Mouse (Mus musculus): ENCODE measurements around the gene Grhpr.
A peak's percentile ranks its signal among the peaks of the same experiment; 100 is the strongest.
"Not testable (repeated sequence)": the region's sequence is repeated elsewhere in the genome, so short reads cannot be mapped to it uniquely, and the experiment has no call there.

Gene Grhpr

GRCm38 (mm10) chr4:44981280-44981973 lies at the start of gene Grhpr:
Gene Grhpr, plus strand, starts transcription at chr4:44981395.
- DNase-seq: peak; percentile 84

GRCm38 (mm10) chr4:44931732-44932131 lies 49.5 kb upstream of the Grhpr start:
- DNase-seq: no peak

DNA sequence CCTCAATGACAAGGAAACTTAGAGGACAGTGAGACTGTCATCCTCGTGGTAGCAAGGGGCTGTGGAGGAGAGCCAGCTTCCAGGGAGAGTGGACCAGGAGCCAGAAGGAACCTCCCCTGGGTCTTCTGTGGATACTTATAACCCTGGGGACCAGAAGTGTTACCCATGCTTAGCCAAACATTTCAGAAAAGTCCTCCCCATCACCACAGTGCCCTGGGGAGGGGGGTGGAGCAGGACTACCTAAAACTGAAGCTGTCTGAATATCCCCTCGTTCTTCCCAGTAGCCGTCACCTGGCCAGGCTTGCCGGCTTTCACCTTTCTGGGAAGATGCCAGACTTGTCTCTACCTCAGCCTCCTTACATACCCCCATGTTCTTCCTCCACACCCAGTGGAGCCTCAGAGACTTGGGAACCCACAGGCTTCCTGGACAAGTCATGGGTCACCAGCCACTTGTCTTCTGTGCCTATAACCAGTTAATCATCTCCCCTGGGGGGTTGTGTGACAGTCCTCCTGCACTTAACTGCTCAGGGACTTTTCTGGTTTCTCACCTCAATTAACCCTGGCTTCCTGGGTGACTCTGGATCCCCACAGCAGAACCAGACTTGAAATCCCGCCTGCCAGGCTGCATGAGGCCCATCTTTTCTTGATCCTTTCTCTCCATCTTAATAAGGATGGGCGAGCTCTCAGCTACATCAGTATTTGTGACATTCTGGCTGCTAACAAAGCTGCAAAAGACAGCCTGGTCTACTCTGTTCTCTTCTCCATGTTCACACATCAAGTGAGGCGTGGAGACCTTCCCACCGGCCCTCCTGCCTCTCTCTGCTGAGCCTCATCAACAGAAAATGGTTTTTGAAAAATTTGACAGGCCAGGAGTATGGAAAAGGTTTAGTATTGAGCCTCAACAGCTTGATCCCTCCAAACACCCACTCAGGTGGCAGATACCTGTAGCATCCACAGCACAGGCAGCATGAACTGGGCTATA lies 42.5 kb upstream of the Grhpr start:
- no peak for DNase-seq

DNA sequence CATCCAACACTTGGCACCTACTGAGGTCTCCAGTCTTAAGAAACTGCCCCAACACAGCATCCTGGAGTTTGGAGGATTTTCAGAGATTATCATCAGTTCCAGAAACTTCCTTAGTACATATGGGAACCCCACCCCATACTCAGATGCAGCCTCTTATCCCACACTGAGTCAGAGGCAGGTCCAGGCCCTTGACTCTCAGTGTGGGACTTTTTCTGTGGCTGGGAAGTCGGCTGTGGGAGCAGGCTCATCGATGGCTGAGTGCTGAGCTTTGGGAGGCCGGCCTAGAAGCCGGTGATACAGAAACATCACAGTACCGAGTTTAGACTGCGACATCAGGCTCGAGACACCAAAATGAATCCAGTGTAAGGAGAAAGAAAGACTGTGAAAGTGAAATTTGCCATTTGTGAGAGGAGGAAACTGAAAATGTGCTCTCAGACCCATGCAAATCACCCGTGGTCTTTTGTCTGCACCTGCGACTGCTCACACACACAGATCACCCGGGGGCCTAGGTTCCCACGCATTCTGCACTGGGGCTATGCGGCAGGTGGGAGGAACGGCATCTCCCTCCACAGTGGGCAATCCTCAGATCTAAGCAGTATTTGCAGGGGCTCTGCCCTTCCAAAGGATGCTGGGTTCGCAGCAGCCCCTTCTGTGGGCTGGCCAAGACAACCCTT lies 41.5 kb upstream of the Grhpr start:
- no peak for DNase-seq

- DNase-seq: no peak
Observed at GRCm38 (mm10) chr4:44940286-44940685, 40.9 kb upstream of the Grhpr start.

DNA sequence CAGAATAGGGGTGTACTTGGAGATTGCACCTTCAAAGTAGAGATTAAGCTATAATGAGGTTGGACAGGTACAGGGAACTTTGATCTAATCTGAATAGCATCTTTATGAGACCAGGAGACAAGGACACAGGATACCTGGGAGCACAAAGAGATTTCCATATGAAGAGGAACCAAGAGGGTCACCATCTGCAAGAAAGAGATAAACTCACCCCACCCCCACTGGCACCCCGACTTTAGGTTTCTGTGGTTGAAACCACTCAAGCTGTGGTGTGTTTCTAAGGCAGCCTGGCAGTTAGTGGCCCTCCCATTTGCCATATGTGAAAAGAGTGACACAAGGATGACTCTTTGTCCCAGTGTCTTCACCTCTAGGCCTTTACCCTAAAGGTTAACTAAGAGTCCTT lies 39.0 kb upstream of the Grhpr start:
- DNase-seq: no peak

GRCm38 (mm10) chr4:44943480-44943879 lies 37.7 kb upstream of the Grhpr start:
- DNase-seq: no peak

DNA sequence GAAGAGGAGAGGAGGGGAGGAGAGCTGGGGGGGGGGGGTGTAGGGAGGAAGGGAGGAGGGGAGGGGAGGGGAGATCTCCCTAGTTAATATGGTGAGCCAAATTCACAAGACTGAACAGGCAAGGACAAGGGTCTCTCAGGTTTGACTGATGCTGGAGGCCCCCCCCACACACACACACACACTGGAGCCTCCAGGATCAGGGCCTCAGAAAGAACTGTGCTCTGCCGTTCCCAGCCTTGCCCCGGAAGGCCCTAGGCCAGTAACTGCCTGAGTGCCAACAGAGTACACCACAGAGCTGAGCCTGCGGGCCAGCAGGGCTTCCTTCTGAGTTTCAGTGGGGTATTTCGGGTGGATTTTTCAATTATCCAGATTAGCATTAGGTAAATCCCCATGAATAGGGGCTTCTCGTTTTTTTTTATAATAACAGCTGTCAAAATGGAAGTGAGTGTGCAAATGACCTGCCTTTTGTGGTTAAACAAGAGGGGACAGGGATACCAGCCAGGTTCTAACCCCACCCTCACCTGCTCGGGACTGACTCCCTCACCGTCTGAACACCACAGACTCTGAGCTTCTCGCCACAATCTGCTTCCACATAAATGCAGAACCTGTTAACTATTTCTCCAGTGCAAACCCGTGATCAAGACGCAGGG lies 36.6 kb upstream of the Grhpr start:
- no peak for DNase-seq

DNA sequence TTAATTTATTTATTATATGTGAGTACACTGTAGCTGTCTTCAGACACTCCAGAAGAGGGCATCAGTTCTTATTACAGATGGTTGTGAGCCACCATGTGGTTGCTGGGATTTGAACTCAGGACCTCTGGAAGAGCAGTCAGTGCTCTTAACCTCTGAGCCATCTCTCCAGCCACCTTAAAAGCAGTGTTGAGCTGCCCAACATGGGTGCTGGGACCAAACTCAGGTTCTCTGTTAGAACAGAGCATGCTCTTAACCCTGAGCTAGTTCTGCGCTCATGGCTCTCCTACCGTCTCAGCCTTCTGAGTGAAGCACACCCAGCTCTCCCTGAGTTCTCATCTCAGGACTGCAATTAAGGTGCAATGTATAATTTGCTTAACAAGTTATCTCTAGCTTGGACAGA lies 35.1 kb upstream of the Grhpr start:
- not testable (repeated sequence) for DNase-seq

- DNase-seq: no peak
Observed at GRCm38 (mm10) chr4:44947464-44947863, 33.7 kb upstream of the Grhpr start.

DNA sequence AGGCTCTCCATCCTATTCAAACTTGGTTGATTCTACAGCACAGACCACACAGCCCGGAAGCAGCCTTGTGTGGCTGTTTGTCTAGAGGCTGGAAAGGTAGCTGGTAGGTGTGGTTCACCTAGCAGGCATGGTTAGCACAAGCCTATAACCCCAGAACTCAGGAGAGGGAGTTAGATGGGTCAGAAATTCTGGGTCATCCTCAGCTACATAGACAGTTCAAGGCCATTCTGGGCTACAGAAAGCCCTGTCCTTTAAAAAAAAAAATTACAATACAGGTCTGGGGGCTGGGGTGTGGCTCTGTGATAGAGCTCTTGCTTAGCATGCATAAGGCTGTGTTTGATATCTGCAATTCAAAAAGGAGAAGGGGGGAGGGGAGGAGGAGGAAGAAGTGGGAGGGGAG lies 32.9 kb upstream of the Grhpr start:
- no peak for DNase-seq

GRCm38 (mm10) chr4:44953041-44953440 lies 28.2 kb upstream of the Grhpr start:
- DNase-seq: no peak

DNA sequence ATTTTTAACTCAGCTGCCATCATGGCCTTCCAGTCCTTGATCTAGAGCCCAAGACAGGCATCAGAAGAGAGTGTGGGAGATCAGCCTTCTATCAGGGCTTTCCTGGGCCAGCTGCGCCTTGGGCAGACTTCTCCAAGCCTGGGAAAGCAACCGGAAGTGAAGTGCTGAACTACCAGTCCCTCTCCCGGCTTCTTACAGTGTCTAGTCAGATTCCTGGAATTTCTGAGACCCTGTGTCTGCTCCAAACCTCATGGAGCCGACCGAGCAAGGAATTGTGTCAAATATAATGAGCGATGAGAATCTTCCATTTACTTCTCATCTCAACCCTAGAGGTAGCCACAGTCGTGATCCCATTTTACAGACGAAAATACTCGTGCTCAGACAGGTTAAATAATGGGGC lies 22.4 kb upstream of the Grhpr start:
- no peak for DNase-seq

DNA sequence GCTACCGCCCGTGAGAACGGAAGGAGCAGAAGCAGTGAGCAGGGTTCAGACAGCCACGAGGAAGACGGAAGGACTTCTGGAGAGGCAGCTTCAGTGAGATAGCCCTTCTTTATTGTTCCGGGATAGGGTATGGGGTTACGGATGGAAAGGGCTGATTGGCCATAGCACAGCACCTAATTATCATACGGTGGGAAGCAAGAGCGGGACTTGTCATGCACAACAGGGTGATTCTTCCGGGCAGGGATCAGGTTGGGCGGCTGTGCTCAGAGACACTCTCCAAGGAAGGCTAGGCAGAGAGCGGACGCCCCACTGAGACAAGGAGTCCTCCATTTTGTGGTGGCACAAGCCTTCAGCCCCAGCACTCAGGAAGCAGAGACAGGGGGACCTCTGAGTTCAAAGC lies 22.0 kb upstream of the Grhpr start:
- DNase-seq: no peak

DNA sequence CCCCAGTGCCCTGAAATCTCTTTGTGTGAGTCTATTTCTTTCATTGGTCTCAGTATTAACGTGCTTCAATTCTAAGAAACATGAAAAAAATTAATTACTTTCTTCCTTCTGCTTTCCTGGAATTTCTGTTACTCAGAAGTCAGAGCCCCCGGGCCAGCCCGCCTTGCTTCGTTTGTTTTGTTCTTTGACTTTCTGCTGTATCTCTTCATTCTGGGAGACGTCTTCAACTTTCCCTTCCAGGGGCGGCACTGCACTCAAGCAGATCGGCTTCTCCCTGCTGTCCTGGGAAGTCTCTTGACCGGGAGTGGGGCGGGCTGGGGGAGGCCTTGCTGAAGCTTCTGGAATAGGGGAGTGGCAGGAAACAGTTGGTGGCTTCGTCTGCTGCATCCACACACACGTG lies 18.0 kb upstream of the Grhpr start:
- DNase-seq: no peak

DNA sequence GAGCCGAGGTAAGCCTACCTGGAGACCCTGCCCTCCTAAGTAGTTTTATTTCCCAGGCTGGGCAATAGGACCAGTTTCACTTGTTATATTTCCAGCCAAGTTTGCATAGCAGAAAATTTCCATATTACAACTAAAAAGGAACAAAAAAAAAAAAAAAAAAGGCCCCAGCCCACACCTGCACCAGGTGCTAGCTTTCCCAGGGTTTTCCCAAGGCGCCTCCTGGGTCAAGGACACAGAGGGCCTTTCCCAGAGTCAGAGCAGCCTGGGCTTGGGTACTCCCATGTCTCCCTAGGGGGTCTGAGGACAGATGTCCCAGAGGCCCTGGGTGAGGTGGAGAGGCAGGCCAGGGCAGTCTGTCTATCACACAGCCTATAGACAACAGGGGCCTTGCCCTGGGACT lies 16.0 kb upstream of the Grhpr start:
- DNase-seq: no peak

DNA sequence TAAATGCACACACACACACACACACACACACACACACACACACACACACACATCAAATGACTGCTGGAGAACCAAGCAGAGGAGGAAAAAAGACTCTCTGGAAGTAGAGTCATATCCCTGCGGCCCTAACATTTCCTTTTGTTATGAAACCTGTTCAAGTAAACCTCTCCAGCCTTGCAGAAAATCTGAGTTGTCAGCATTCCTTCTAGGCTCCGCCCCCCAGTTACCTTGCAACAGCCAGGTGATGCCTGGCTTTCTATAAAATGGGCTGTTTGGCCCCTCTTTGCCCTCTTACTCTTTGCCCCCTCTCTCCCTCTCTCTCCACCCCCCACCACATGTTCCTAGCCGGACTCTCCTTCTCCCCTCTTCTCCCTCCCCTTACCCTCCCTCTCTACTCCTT lies 15.5 kb upstream of the Grhpr start:
- no peak for DNase-seq

- no peak for DNase-seq
Observed at GRCm38 (mm10) chr4:44967402-44967801, 13.8 kb upstream of the Grhpr start.

DNA sequence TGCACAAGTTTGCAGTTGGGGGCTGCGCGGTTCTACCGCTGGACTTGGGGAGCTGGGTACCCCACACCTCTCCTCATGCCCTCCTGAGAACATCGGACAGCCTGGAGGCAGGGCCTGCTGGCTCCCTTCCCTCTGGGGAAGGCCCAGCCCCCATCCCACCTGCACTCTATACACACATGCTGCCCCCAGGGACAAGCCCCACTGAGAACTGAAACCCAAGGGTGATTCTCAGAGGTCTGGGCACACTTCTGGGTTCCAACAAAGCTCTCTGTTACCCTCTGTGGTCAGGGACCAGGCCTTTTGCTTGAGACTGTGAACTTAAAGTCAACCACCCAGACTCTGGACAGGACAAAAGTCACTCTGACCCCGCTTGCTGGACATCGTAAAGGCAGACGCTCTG lies 11.1 kb upstream of the Grhpr start:
- no peak for DNase-seq

DNA sequence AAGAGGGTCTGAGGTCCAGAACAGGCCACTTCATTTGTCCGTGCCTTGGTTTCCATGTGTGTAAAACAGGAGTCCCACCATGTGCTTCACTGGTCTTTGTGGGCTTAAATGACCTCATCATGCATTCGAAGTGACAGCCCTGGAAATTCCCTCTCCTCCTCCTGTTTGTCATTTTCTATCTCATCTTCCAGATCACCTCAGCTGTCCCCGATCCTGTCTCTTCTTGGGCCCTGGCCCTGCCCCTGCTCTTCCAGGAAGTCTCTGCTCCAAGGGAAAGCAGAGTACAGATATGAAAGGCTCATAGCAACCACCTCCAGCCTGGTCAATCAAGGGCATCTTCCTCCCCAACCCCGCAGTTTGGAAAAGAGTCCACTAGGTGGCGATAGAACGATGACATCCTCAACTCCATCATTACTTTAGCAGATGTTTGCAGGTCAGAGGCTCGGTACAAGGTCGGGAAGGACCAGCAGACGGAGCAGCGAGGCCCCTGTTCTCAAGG lies 10.5 kb upstream of the Grhpr start:
- DNase-seq: peak; percentile 66

GRCm38 (mm10) chr4:44973450-44973849 lies 7.7 kb upstream of the Grhpr start:
- peak; percentile 95 for DNase-seq

DNA sequence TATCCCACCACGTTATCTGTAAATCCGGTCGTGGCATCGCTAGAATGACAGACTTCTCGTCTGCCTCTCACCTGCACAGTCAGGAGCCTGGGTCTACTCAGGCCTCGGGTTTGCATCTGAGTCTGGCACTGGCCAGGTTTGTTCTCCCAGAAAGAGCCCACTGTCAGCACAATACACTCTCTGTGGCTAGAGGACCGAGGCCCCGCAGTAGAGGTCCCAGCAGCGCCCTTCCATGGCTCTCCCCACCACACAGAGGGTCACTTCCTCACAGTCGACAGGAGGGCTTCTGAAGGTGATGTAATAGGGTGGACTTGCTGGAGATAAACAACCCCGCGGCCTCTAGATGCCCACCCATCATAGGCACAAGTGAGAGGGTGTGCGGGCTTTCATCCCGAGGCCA lies 7.3 kb upstream of the Grhpr start:
- no peak for DNase-seq

GRCm38 (mm10) chr4:44974331-44974730 lies 6.9 kb upstream of the Grhpr start:
- peak; percentile 24 for DNase-seq

All from lung, postnatal 10 days (tissue).